Mouse (Mus musculus) ovary, postnatal 14 days (tissue): ENCODE results near the gene Tnip3.

Source experiments
- DNase-seq: peaks from one replicate; pipeline ENCODE4 v3.0.0; 2022; ENCODE audit warnings: low spot score

Tnip3 gene

GRCm38 (mm10) chr6:65525192-65525591 is at the start of gene Tnip3:
Gene Tnip3, plus strand, starts transcription at chr6:65525313.
- no peak for DNase-seq

DNA sequence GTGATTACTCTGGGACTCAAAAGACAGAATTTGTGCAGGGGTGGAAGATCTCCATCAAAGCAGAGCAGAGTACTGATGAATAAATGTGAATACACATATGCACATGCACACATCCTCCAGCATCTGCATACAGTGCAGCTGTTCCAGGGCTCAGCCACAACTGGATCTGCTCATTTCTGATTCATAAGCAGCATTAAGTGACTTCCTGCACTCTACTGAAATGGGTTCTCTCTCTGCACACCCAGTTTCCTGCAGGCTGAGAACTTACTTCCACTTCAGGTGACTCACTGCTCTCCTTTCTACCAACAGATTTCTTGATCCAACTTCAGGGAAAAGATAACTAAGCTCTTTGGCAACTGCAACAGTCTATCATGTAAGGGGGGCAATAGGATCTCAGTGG is 26.3 kb upstream of the Tnip3 start:
- DNase-seq, result no peak

GRCm38 (mm10) chr6:65510051-65510669 is 15.0 kb upstream of the Tnip3 start:
- peak; percentile 65 for DNase-seq

GRCm38 (mm10) chr6:65513813-65514212 is 11.3 kb upstream of the Tnip3 start:
- no peak for DNase-seq

DNA sequence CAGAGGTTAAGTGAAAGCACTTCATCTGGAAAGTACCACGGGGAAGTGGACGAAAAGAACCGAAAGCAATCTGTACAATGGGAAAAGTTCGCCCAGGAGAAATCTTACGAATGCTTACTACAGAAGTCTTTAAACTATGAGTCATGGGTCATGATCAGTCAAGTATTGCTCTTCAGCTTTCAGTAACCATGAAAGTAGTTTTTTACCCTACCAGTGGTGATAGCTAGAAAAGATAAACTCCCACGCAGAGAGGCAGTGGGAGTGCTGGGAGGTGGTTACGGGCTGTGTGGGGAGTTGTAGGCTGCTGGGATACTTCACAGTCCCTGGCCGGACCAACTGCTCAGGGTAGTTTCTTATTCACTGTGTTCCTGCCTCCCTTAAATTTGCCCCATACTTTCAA is 8.4 kb upstream of the Tnip3 start:
- DNase-seq, result peak; percentile 27

DNA sequence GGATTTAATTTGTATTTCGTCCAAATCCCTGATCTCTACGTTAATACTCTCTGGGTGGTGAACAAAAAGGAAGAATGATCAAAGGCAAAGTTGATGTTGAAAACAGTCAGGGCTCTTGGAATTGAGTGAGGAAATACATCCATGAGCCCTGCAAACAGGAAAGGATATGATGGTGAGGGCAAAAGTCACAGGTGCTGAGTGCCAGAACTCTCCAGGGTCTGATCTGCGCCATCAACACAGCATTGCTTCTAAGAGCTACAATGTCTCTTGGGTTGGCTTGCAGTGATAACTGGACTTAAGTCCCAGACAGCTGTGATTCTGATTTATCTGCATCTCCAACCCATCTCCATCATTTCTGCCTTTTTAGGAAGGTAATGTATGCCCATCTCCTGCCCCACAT is 4.3 kb upstream of the Tnip3 start:
- DNase-seq, result no peak

- DNase-seq, result no peak
These were observed 2.8 kb downstream of the Tnip3 start for GRCm38 (mm10) chr6:65527892-65528291.

DNA sequence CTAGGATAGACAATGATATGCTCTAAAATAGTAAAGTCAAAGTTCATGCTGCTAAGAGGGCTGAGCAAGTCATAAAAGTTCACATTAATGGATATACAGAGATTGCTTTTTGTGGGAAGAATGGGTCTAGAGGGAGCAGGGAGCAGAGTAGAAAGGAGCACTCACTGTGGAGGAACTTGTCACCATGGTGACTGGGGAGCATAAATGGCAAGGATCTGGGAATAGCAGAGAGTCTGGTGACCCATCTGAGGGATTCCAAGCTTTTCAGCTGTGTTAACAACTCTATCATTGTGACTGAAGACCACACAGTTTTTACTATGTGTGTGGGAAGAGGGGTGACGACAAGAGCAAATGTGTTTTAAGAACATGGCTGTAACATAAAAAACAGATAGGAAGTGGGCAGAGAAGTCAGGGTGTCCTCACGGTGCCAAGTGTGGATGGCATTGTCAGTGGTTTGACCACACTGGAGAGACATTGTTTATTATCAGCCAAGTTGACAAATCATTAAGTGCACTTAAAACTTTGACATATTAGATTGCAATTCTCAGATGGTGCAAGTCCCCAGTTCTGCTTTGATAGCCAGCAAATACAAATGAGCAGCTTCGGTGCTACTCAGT is 6.2 kb downstream of the Tnip3 start:
- DNase-seq, result no peak

- DNase-seq, result no peak
These were observed 8.6 kb downstream of the Tnip3 start for GRCm38 (mm10) chr6:65533687-65534086.

DNA sequence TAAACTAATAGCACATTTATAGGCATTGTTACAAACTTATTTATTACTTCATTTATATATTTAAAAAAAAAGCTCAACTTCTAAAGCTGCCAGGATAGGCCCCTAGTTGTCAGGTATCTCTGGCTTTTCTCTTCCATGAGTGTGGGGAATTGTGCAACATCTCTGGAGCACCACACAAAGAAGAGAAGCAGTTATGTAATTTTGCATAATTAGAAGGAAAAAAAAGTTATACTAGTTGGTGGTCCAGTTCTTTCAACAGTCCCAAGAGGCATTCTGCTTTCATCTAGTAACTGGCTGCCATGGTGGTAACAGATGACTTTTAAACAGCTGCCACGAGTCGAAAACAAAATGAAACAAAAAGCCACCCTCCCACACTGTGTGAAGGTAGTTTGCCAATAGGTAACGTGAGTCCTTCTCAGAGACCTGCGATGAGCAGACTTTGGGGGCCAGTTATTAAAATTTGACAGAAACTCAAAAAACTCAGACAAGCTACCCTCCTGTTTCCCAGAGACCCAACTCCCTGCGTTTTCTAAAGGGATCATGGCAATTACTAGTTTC is 12.3 kb downstream of the Tnip3 start:
- DNase-seq, result no peak

- DNase-seq, result no peak
These were observed 13.0 kb downstream of the Tnip3 start for GRCm38 (mm10) chr6:65538022-65538652.

- no peak for DNase-seq
These were observed 13.8 kb downstream of the Tnip3 start for GRCm38 (mm10) chr6:65538921-65539320.

- no peak for DNase-seq
These were observed 15.0 kb downstream of the Tnip3 start for GRCm38 (mm10) chr6:65540138-65540537.

DNA sequence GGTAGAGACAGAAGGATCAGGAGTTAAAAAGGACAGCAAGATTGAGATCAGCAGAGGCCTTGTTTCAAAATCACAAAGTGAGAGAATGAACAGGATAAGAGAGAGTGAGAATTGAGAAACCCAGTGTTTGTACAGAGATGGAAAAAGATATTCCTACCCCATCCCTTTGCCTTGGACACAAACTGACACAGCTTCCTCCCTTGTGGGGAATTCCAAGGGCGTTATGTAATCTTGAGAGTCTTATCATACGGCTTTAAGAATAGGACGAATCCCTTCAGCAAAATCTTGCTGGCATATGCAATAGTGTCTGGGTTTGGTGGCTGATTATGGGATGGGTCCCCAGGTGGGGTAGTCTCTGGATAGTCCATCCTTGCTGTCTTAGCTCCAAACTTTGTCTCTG is 16.0 kb downstream of the Tnip3 start:
- DNase-seq, result no peak

DNA sequence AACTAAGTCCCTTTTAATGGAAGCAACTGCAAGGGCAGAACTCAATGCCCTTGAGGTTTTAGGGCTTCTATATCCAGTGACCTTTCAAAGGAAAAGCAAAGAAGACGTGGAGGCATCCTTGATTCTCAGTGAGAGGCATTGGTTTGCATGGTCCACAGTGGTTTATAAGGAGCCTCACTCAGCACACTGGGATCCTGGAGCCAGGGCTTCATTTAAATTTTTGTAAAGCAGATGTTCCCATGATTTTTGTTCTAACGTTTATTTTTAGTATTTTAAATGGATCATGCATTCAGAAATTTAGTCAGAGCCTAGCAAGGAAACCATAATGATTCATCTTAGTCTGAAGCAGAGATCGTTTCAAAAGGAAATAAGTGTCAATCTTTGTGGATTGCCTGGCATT is 17.3 kb downstream of the Tnip3 start:
- DNase-seq, result no peak

DNA sequence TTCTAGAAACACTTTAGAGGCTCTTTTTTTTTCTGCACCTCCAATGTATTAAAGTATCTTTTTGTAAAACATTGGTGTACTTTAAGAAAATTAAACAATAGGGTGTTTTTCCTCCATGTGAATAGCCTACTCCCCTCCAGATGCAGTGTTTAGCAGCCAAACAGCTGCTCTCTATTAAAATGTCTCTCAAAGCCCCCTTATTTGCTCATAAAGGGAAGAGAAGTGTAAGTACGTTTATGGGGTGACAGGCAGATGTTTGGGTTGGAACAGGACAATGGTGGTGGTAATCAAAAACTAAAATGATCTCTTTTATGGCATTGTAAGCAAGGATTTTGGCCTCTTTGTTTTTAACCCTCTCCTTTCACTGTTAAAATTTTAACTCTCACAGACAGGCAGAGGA is 17.8 kb downstream of the Tnip3 start:
- DNase-seq, result no peak

DNA sequence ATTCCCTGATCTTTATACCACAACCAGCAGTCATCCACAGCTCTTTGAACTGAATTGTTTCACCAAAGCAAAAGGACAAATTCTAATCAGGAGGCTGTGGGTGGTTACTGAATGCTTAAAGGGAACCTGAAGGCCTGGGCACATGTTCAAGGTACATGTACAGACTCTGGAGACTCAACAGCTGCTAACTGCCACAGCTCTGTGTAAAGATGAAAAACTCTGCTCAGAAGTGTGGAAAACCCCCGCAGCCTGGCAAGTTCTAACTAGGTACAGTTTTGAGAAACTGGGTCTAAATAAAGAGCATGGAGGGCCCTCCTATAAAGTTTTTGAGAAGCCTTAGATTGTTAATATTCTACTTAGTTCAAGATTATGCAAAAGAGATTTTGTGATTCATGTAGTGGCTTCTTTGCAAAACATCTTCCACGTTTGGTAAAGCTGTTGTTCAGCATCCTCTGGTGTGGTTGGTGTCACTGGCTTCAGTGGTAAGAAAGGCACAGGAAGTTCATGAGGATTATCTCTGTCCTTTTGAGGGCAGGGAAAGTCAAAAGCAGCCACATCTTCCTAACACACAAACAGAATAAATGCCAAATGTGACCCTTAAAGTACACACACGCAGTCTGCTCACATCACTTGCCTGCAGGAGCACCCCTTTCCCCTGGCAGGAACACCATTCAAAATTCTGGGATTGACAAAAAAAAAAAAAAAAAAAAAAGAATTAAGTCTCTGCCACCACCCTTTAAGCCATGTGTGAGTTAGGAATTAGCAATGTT is 39.0 kb downstream of the Tnip3 start:
- DNase-seq, result no peak

DNA sequence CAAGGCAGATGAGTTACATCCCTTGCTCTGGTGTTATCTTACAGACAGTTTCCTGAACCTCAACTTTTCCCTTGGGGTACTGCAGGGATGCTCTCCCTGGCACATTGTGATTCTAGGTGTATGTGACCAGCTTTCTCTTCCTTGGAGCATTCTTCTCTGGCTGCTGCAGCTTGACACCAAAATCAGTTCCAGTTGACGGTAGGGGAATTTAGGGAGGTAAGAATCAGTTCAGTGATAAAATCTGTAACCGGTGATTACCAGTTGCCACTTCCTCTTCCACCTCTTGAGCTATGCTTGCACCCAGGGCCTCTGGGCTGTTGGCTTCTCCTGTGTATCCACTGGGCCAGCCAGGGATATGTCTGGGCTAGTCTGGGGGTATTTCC is 39.5 kb downstream of the Tnip3 start:
- no peak for DNase-seq

DNA sequence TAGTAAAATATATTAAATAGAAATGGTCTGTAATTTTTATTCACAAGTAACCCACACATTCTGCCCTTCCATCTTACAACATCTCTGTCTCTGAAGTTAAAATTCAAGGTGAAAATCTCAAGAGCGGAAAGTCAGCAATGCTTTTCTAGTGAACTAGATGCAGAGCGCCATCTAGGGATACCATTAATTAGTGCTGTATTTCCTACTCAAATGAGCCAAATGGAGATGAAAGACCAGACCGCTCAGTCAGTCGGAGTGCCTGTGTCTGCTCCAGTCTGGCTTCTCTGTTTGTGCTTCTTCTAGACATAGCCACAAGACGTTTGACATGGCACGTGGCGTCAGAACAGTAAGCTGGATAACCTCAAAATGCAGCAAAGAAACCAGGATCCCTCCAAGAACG is 44.6 kb downstream of the Tnip3 start:
- DNase-seq, result peak; percentile 18

- no peak for DNase-seq
These were observed 53.2 kb downstream of the Tnip3 start for GRCm38 (mm10) chr6:65578151-65578973.

GRCm38 (mm10) chr6:65583029-65583428 is 57.9 kb downstream of the Tnip3 start:
- DNase-seq, result no peak

- peak; percentile 6 for DNase-seq
These were observed 59.8 kb downstream of the Tnip3 start for GRCm38 (mm10) chr6:65584870-65585332.
